Mouse (Mus musculus) kidney, adult 2 months (tissue): Measurements from ENCODE around the gene Gm37240.

ENCODE experiments used
- CTCF ChIP-seq: fragments of 200-500 bp; conservative IDR thresholded peaks from 2 replicates; pipeline ENCODE4 v1.5.1; 2011; ENCODE audit warnings: low read depth, mild to moderate bottlenecking, control low read depth, low read length, moderate library complexity, mixed read lengths; ENCODE audit not compliant: insufficient read depth, insufficient read length
- POLR2A ChIP-seq: fragments of 200-500 bp; IDR thresholded peaks from one replicate; pipeline ENCODE4 v1.6.1; 2011; ENCODE audit warnings: low read depth, low read length, control low read depth

- no peak for TF ChIP-seq POLR2A
- TF ChIP-seq CTCF, result no peak
These were observed 4.3 kb upstream of the Gm37240 start for GRCm38 (mm10) chr3:85891571-85891970.
